Mouse (Mus musculus): Measurements from ENCODE around the gene Apba1.

Gene Apba1

DNA sequence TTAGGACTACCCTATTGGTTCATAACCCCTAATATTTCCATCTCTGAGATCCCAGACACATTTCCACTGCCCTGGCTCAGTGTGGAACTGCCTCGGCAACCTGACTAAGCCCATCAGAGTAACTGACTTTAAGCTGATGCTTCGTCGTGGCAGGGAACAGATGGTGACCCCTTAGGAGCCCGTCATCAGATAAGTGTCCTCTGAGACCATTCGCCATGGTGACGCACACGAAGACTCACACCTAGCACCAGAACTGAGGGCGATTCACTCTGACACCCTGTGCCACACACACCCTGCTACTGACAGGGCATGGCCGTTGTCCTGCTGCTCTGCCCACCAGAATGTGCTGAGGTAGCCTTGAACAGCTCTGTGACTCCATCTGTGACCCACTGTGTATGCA, 166.1 kb downstream of the Apba1 start:
- DNase-seq (ENCODE audit: low read depth in 1 of 2, low spot score in 2 of 2), result no peak

DNA sequence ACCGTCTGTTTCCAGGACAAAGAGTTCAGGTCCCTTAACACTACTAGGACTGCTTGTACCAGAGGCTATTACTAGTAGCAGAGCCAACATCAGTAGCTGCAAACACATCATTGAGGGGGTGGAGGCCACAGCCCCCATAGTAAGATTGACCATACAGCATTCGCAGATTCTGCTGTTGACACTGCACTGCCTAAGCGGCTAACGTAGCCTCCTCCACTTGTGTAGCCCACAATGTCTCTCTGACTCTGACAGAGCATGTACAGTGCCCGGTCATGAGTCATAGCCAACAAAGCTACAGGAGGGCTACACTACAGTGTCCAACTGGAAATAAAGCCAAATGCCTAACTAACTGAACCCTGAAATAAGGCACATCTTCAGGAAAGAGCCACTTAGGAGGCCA, 166.9 kb downstream of the Apba1 start:
- no peak for DNase-seq (ENCODE audit: low read depth in 1 of 2, low spot score in 2 of 2)

DNA sequence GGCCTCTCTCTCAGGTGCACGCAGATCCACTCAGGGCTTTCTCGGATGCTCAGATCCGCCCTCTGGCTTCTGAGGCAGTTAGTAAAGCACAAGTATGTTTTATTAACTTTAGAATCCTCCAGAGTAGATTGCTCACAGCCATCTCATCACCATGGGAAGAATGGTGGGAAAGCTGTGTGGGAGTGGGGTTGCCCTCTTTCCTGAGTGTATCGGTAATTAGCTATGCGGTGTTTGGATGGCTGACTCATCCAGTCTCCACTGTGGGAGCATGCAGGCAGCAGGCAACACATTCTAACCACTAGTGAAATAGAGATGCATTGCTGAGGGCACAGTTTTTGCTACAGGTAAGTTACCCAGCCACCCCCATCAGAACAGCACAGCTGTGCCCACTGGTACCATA, 172.1 kb downstream of the Apba1 start:
- no peak for DNase-seq (ENCODE audit: low read depth in 1 of 2, low spot score in 2 of 2)

DNA sequence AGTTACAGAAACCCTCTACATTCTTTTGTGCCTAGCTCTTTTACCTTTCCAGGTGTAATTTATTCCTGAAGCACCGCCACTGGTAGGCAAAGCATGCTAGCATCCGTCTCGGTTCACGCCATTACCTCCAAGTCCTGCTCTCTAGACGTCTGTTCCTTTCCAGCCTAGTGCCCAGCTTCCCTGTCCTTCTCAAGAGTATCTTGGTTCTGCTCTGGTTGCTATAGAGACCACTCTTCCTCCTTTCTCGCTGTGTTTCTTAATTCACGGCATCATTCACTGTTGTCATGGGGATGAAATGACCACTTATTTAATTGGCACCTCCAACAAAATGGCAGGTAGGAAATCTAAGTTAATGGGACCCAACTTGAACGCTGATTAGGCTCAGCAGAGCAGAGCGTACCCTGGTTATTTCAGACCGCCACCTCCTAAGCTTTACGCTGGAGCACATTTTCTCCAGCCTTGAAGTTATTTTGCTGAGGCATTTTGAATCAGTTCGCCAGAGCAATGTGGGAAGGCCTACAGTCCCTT, 182.8 kb downstream of the Apba1 start:
- no peak for DNase-seq (ENCODE audit: low read depth in 1 of 2, low spot score in 2 of 2)

DNA sequence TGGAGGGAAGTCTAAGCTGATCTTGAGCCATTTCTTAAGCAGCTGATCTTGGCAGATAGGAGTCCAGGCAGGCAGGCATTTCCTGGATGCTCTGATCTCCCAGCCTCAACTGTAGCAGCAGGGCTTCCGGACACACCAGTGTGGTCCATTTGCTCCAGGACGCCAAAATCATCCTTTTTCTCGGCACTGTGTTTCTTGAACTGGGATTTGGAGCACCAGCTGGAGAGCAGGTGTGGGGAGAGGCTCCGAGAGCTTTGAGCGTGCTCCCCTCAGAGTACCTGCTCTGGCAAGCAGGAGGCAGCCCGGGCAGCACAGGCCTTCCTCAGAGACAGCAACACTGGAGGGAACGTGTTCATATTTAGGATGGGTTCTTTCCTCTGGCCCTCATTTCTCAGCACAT, 184.2 kb downstream of the Apba1 start:
- DNase-seq (ENCODE audit: low read depth in 1 of 2, low spot score in 2 of 2), result no peak

DNA sequence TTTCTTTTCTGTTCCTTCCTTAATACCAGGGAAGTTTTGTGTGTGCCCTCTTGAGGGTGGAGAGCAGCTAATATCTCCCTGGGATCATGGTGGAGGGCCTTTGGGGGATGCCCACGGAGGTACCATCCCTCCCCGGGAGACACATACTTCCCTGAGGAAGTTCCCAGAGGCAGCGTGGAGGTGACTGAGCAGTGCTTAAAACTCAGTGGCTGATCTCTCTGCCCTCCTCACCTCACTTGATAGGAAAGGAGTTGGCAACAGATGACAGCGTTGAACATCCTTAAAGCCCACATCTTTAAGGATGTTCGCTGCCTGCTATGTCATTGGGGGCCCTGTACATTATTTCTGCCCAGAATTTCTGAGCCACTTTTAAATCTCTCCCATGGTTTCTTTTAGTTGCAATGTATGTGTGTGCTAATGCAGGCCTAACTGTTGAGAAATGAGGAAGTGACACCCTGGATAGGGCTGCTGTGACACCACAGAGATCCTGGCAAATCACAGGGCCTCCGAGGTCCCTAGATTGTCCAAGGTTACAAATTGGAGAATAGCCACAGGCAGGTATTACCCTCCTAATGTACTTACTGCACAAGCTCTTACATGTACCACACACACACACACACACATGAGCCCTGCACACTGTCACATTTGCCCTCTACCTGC, 187.5 kb downstream of the Apba1 start:
- no peak for DNase-seq (ENCODE audit: low read depth in 1 of 2, low spot score in 2 of 2)

DNA sequence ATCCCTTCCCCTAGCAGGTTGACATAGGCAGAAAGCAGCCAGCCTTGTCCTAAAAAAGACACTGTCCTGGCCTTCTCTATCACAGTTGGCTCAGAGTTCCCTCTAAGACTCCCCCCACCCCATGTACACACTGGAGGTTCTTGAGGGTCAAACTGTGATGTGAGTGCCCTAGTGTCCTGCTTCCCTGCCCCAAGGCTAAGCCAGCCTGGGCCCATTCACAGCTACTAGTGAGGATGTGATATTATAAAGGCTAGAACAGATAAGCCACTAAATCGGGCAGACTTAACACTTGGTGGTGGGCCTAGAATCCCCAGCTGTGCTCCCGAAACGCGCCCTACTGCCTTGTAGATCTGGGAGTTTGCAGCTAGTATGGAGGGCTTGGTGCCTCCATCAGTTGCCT, 188.1 kb downstream of the Apba1 start:
- no peak for DNase-seq (ENCODE audit: low read depth in 1 of 2, low spot score in 2 of 2)

DNA sequence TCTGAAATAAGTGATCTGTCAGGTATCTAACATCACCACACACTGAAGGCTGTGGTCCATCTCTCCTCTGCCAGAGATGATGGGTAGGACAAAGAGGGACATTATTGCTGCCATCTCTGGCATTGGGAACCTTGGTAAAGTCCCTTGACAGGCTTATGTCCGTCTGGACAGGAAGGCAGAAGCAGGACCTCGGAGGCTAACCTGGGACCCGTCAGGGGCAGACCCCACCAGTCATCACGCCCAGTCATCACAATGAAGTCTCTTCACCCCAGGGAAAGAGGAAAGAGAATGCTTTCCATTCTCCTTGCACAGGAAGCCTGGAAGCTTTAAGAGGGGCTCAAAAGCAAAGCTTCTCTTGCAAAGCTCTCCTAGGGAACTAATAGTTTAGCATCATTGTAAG, 189.2 kb downstream of the Apba1 start:
- DNase-seq (ENCODE audit: low read depth in 1 of 2, low spot score in 2 of 2), result no peak

DNA sequence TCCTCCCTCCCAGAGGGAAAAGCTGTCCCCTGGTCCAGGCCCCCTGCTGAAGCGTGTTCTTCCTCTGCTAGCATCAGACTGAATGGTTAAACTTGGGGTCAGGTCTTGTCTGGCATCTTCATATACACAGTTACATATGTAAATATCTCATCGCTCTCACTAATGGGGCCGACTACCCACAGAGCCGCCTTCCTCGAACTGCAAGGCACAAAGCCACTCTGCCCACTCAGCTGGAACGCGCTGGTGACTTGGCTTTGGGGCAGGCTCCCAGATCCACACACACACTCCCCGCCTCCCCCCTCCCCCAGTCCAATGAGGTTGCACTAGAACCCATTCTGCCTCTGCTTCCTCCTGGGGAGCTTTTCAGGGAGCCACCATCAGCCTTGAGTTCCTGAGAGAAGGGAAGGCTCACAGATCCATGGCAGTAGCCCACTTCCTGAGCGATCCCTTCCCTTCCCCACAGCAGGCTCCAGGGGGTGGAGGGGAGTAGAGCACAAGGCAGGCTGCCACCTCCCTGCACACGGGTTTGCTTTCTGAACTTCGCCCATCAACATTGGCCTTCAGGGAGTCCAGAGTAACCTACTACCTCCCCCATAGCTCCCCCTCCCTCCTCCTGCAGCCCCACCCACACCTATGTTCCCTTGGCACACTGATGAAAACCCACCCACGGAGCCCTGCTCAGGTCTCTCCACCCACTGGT, 189.8 kb downstream of the Apba1 start:
- no peak for DNase-seq (ENCODE audit: low read depth in 1 of 2, low spot score in 2 of 2)

DNA sequence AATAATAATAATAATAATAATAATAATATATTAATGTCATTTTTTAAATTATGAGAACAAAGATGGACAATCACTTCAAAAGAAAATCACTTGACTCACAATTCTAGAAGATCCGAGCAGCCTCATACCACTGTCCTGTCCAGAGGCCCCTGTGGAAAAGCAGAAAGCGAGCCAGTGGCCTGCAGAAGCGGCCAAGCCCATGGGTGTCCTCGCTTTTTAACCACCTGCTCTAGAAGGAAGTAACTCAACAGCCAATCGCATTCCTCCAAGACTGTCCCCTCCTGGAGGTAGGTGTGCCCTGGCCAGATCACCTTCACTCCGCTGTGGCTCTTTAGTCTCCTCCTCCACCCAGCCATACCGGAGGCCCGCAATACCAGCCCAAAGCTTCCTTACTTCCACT, 196.8 kb downstream of the Apba1 start:
- DNase-seq (ENCODE audit: low read depth in 1 of 2, low spot score in 2 of 2), result no peak

DNA sequence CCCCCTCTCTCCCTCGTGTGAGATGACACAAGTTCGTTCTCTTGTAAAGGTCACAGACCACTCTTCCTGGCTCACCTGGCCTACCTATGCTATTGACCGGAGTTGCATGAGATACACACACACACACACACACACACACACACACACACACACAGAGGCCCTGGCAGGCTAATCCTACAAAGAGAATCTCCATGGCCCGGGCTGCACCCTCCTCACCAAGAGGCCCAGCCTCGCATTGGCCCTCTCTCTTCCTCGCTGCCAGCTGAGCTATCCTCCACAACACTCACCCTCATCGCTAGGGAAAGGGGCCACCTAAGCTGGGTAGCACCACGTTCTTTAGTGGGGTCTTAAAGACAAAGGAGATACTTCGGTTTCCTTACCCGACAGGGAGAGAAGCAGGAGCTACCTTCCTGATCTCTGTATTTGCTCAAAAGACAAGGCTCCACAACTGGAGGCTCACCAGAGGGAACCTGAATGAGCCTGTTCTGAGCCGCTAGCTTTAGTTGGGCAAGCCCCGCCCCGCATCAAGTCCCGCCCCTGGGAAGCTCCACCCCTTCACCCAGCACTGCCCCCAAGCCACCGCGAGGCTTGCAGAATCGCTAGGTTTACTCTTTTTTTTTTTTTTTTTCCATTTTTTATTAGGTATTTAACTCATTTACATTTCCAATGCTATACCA, 197.8 kb downstream of the Apba1 start:
- no peak for DNase-seq (ENCODE audit: low read depth in 1 of 2, low spot score in 2 of 2)

DNA sequence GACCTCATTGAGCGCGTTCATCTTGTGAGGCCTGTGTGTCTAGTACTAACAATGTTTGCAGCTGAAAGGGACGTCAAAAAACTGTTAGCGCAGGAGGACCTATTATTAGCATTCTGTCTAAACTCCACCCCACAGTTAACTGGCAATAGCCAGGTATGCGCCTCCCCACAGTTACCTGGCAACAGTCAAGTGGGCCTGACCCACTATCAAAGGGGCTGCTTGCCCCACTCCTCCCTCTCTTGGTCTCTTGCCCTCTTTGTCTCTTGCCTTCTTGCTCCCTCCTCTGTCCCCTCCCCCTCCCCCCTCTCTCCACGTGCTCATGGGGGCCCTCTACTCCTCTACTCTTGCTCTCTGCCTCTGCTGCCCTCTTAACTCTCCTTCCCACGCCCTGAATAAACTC, 198.9 kb downstream of the Apba1 start:
- no peak for DNase-seq (ENCODE audit: low read depth in 1 of 2, low spot score in 2 of 2)

DNA sequence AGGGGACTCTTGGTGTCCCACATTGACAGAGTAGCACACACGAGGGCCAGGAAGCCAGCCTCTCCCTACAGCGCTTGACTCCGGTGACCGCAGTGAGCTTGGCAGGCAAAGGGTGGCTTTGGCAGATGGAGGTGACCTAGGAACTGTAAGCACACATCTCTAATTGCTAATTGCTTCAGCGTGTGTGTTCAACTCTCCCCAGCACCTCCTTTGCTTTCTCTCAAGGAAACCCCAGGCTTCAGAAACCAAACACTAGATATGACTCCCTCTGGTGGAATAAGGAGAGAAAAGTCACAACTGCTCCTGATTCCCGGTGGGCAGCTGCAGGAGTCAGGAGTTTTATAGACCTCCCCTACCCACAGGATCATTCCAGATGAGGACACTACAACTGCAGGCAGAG, 200.2 kb downstream of the Apba1 start:
- DNase-seq (ENCODE audit: low read depth in 1 of 2, low spot score in 2 of 2), result no peak

DNA sequence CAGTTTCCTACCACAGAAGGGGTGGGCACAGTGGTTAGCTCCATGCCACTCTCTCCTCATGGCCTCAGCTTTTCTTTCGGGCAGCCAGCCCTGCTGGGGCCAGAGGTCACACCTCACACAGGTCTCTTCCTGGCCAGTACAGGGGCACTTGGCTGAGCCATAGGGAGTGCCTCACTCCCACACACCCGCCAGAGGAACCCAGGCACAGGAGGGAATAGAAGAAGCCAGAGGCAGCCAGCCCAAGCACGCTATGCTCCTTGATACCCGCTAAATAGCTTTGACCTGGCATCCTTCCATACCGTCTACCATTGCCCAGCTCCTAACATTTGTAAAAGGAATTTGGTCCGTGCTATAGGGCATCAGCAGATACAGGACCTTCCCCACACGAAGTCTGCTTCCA, 201.2 kb downstream of the Apba1 start:
- DNase-seq (ENCODE audit: low read depth in 1 of 2, low spot score in 2 of 2), result no peak

DNA sequence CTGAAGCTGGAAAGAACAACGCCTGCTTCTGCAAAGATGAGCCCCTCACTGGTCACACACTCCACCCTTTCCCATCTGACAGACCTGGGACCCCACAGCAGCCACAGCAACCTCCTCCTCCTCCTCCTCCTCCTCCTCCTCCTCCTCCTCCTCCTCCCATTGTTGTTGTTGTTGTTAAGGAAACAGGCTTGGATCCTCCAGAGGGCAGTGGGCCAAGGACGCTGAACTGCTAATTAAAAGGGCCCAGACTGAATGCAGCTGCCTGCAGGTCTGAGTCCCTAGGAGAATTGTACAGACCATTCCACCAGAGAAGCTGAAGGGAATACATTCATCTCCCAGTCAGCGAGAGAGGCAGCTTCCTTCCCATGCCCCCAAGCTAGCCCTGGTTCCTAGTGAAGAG, 201.6 kb downstream of the Apba1 start:
- DNase-seq (ENCODE audit: low read depth in 1 of 2, low spot score in 2 of 2), result no peak

DNA sequence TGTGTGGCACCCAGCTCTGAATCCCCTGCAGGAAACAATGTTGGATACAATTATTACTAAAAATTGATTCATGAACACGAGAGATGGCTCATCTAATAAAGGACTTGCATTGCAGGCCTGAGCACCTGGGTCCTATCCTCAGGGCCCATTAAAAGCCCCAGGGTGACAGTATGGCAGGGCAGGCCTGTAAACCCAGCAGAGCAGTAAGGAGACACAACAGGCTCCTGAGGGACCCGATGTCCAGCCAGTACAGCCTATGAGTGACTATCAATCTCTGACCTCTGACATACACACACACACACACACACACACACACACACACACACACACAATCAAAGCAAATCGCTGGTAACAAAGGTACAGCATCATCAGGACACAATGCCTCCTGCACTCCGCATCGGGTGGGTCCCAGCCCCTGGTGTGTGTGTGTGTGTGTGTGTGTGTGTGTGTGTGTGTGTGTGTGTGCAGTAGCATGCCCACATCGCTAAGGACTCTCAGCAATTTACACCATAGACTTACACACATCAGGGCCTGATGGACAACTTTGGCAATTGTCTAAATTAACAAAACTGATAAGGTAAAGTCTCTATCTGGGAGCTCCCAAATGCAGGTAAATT, 202.3 kb downstream of the Apba1 start:
- no peak for DNase-seq (ENCODE audit: low read depth in 1 of 2, low spot score in 2 of 2)

DNA sequence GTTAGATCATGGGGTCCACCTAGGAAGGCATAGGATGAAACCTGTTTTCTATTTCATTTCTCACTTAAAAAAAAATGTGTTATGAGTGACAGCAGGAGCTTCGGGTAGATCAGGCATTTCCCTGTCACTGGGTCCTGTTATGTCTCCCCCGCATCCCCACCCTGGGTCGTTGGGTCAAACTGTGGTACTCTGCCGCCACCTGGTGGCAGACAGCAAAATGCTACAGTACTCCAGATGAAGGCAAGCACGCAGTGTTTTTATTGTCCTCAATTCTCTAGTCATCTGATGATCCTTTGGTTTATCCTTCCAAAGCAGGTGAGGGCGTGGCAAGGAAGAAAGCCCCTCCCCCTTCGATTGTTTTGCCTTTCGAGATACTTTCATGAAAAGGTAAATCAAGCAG, 202.8 kb downstream of the Apba1 start:
- peak in 1 of 2 experiments; percentile 12 for DNase-seq (ENCODE audit: low read depth in 1 of 2, low spot score in 2 of 2)

DNA sequence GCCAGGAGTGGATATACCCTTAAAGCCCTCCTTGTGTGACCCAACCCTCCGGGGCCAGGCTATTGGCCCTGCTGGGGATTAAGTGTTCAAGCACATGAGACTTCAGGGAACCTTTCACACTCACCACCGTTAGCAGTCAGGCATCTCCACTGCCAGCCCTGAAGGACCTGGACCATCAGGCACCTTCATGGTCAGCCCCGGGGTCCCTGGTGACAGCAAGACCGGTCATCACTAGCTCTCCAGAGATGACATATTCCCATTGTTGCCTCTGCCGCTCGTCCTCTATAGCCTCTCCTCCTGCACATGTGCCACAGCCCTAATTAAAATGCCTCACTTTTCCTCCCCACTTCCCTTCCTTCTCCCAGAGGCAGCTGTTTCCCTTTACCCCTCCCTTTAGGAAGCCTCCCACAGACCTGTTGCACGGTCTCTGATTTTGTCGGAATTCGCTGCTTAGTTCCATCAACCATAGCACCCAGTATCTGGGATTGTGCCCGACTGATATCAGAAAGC, 205.8 kb downstream of the Apba1 start:
- DNase-seq (ENCODE audit: low read depth in 1 of 2, low spot score in 2 of 2), result no peak

DNA sequence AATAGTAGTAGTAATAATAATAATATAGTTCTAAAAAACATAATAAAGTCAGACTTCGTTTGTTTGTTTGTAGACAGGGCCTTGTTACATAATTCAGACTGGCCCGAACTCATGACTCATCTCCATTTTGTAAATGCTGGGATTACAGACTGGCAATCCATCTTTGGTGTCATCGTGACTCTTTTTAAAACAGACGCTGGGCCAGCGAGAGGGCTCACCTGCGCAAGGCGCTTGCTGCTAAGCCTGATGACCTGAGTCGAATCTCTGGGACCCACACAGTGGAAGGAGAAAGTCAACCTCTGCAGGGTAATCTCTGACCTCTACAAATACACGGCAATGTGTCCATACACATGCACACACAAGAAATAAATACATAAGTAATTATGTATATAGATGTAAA, 207.7 kb downstream of the Apba1 start:
- no peak for DNase-seq (ENCODE audit: low read depth in 1 of 2, low spot score in 2 of 2)

DNA sequence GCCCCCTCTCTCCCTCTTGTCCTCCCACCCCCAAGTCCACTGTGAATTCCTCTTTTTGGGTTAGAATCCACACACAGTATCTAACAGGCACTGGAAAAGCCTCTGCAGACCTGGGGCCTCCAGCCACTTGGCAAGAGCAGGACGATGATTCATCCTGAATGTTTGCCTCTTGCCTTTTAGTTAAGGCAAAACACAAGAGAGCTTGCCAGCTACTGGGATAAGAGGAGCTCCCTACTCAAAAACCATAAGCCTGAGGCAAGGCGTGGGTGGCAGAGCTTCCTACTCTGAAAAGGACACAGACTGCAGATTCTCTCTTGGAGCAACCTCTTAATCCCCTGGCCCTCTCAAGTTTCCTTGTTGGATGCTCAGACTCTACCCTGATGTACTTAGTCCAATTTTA, 208.5 kb downstream of the Apba1 start:
- DNase-seq (ENCODE audit: low read depth in 1 of 2, low spot score in 2 of 2), result no peak

DNA sequence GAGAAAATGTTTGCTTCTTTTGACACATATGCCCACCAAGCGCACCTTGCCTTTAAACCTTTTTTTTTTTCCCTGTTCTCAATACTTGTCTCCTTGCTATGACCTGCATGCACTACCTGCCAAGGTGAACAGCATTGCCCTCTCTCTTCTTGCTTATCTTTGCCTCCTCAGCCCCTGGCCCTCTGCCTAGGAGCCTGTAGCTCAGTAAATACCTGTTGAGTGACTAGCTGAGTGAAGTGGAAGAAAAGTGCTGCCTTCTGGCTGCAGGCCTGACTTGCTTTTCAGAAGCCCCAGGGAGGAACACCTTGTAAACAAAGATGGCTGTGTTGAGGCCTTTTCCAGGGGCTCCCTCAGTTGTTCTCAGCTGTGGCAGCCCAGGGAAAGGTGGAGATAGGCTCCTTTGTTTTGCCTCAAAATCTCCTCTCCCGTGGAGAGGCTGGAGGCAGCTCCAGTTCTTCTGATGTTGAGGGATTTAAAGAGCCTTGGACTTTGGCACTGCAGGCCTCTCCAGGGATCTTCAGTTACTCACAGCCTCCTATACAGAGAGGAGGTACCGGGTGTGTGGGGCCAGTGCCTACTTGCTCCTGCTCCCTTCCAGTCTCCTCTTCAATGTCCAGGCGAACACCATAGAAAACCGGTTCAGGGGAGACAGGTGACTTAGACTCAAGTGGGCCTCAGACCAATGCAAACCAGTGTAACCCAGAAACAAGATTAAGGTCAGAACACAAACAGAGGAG, 209.6 kb downstream of the Apba1 start:
- DNase-seq (ENCODE audit: low read depth in 1 of 2, low spot score in 2 of 2), result no peak

Data from monocyte, adult 2 months (primary cell).